Mouse (Mus musculus) spleen, adult 2 months (tissue): ENCODE measurements around the gene Itpr3.

Experiments
- CTCF ChIP-seq: fragments of 200-500 bp; IDR thresholded peaks from 2 replicates; pipeline ENCODE4 v1.5.1; 2011; ENCODE audit warnings: mild to moderate bottlenecking, inconsistent platforms; ENCODE audit not compliant: insufficient read depth, insufficient read length, insufficient replicate concordance; ENCODE audit errors: extremely low read depth
- POLR2A ChIP-seq: fragments of 200-500 bp; IDR thresholded peaks from 2 replicates; pipeline ENCODE4 v1.6.1; 2011; ENCODE audit warnings: low read depth, low read length, inconsistent platforms

DNA sequence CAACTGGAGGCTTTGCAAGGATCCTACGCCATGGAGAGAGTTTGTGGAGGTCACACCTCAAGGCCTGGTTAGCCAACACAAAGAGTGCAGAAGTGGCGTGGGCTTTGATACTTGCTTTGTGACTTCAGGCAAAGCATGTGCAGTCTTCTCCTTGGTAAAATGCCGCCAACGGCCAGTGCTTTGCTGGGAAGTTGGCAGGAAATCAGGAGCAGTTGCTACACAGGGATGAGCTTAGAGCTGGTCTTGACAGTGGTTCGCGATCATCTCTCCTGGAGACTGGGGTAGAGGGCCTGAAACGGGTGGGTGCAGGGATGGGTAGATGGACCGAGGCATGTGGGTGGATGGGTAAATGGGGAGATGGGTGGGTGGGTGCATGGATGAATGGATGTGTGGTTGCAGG lies 15.3 kb downstream of the Itpr3 start:
- TF ChIP-seq POLR2A, result no peak
- TF ChIP-seq CTCF, result no peak
